Mouse (Mus musculus): Measurements from ENCODE around the gene Rab44. TPM values are rescaled to one million over a fixed set of nuclear protein-coding genes. Genes with fewer than 3 reads are reported as not detected.

Gene Rab44
- polyA plus RNA-seq, 1 experiment from 2014 or later = not detected

GRCm38 (mm10) chr17:29188989-29189388 is 75.0 kb downstream of the Rab44 start:
- no peak overlapping the region for H3K4me3 ChIP-seq (replicated peaks; ENCODE audit: low read length)
- H3K27ac ChIP-seq = no peak overlapping the region
- no peak for DNase-seq (ENCODE audit: low spot score)
- H3K4me2 ChIP-seq (replicated peaks) = no peak overlapping the region
- H3K4me1 ChIP-seq (replicated peaks; ENCODE audit: control insufficient read depth, insufficient read depth, low read length) = no peaks in the 10 kb centered on the region; the same call in 1 of the 2 replicates
- H3K9ac ChIP-seq = no peak overlapping the region
- 6% methylated on average over 12 of the region's 12 CpGs for WGBS
- no peaks in the 10 kb centered on the region for H3K27me3 ChIP-seq (ENCODE audit: control insufficient read depth, insufficient read depth, low read length)
- no peak for ATAC-seq (ENCODE audit: low FRiP score)
- H3K9me3 ChIP-seq (ENCODE audit: control insufficient read depth, low read length) = no peaks in the 10 kb centered on the region
- H3K36me3 ChIP-seq (replicated peaks; ENCODE audit: control insufficient read depth, insufficient read depth) = no peaks in the 10 kb centered on the region

GRCm38 (mm10) chr17:29195579-29195978 is 81.6 kb downstream of the Rab44 start:
- WGBS = 16% methylated on average over 4 of the region's 4 CpGs
- no peaks in the 10 kb centered on the region for H3K9me3 ChIP-seq (ENCODE audit: control insufficient read depth, low read length)
- 0 out of 2 replicates have a peak, but pooled peaks cover 6% of the 10 kb centered on the region for H3K4me1 ChIP-seq (replicated peaks; ENCODE audit: control insufficient read depth, insufficient read depth, low read length)
- H3K9ac ChIP-seq = no peak overlapping the region
- no peaks in the 10 kb centered on the region for H3K36me3 ChIP-seq (replicated peaks; ENCODE audit: control insufficient read depth, insufficient read depth)
- ATAC-seq (ENCODE audit: low FRiP score) = no peak
- H3K4me2 ChIP-seq (replicated peaks) = no peak overlapping the region
- no peaks in the 10 kb centered on the region for H3K27me3 ChIP-seq (ENCODE audit: control insufficient read depth, insufficient read depth, low read length)
- no peak for DNase-seq (ENCODE audit: low spot score)
- no peak overlapping the region for H3K27ac ChIP-seq
- H3K4me3 ChIP-seq (replicated peaks; ENCODE audit: low read length) = no peak overlapping the region

Other genes starting within 250 kb of the Rab44 start
- gene 4930539E08Rik, start 198.8 kb upstream of the Rab44 start, polyA plus RNA-seq (2014; fragmentation: Nextera tagmentation; extraction: Ambion mirVana) = 1.2 and 1.3 TPM in 2 replicates
- not detected in 2 replicates for gene Pxt1, start 170.3 kb upstream of the Rab44 start, polyA plus RNA-seq (2014; fragmentation: Nextera tagmentation; extraction: Ambion mirVana)
- gene Kctd20, start 162.2 kb upstream of the Rab44 start, polyA plus RNA-seq (2014; fragmentation: Nextera tagmentation; extraction: Ambion mirVana) = 78.9 and 82.8 TPM in 2 replicates
- gene Stk38, start 106.2 kb upstream of the Rab44 start, polyA plus RNA-seq (2014; fragmentation: Nextera tagmentation; extraction: Ambion mirVana) = 75.6 and 85.0 TPM in 2 replicates
- 446 and 460 TPM in 2 replicates for gene Srsf3, start 81.5 kb upstream of the Rab44 start, polyA plus RNA-seq (2014; fragmentation: Nextera tagmentation; extraction: Ambion mirVana)
- 79.5 and 97.7 TPM in 2 replicates for gene Cdkn1a, start 23.2 kb upstream of the Rab44 start, polyA plus RNA-seq (2014; fragmentation: Nextera tagmentation; extraction: Ambion mirVana)
- gene Cpne5, start 124.0 kb downstream of the Rab44 start, polyA plus RNA-seq (2014; fragmentation: Nextera tagmentation; extraction: Ambion mirVana) = 38.1 and 42.8 TPM in 2 replicates
- gene Ppil1, start 150.0 kb downstream of the Rab44 start, polyA plus RNA-seq (2014; fragmentation: Nextera tagmentation; extraction: Ambion mirVana) = 101 TPM in 2 replicates
- gene BC004004, start 154.6 kb downstream of the Rab44 start, polyA plus RNA-seq (2014; fragmentation: Nextera tagmentation; extraction: Ambion mirVana) = 126 and 131 TPM in 2 replicates
- 0.84 and 0.85 TPM in 2 replicates for gene Pi16, start 203.5 kb downstream of the Rab44 start, polyA plus RNA-seq (2014; fragmentation: Nextera tagmentation; extraction: Ambion mirVana)
- 530 and 564 TPM in 2 replicates for gene Mtch1, start 233.8 kb downstream of the Rab44 start, polyA plus RNA-seq (2014; fragmentation: Nextera tagmentation; extraction: Ambion mirVana)
- gene Fgd2, start 246.8 kb downstream of the Rab44 start, polyA plus RNA-seq (2014; fragmentation: Nextera tagmentation; extraction: Ambion mirVana) = 3.8 and 4.9 TPM in 2 replicates